ENCODE assay signal across 14 mouse cellular contexts in genomic region chr1:57940691-57941090, GRCm38 (mm10). TPM values are rescaled to one million over a fixed set of nuclear protein-coding genes. Genes with fewer than 3 reads are reported as not detected.
DNase-seq lines count a peak whose midpoint lies in the region; ATAC-seq and TF ChIP-seq lines count a peak whose summit lies in the region.
"Had no signal": no experiment of that assay in that cellular context is flagged by ENCODE, and none has a peak within 500 bp of the region (broad histone marks: within the 10 kb centered on the region; RNA-seq: fewer than 3 reads in every experiment).

No protein-coding gene starts in this region.

- no peaks in the 10 kb centered on the region for H3K9me3 ChIP-seq in hindbrain, embryonic 13.5 days
- no peaks in the 10 kb centered on the region for H3K9me3 ChIP-seq in hindbrain, embryonic 10.5 days
- no peaks in the 10 kb centered on the region for H3K9me3 ChIP-seq in forebrain, embryonic 12.5 days
- H3K9me3 ChIP-seq in limb, embryonic 12.5 days, result no peaks in the 10 kb centered on the region
- H3K9me3 ChIP-seq: G1E had no signal

- peaks cover 21% of the 10 kb centered on the region for H3K36me3 ChIP-seq in hindbrain, embryonic 13.5 days
- no peaks in the 10 kb centered on the region for H3K36me3 ChIP-seq in hindbrain, embryonic 10.5 days
- peaks cover 3% of the 10 kb centered on the region; the same call in 1 of the 2 replicates for H3K36me3 ChIP-seq in forebrain, embryonic 12.5 days (replicated peaks)
- peaks cover 44% of the 10 kb centered on the region for H3K36me3 ChIP-seq in limb, embryonic 12.5 days
- H3K36me3 ChIP-seq in thymus, adult 2 months (ENCODE audit: control insufficient read depth, insufficient read depth, low read length), result no peaks in the 10 kb centered on the region
- H3K36me3 ChIP-seq: G1E had no signal

- H3K4me3 ChIP-seq in hindbrain, embryonic 13.5 days, result no peak overlapping the region
- no peak overlapping the region for H3K4me3 ChIP-seq in hindbrain, embryonic 10.5 days
- no peak overlapping the region for H3K4me3 ChIP-seq in forebrain, embryonic 12.5 days (replicated peaks)
- no peak overlapping the region for H3K4me3 ChIP-seq in limb, embryonic 12.5 days (replicated peaks)
- H3K4me3 ChIP-seq in thymus, adult 2 months (ENCODE audit: control insufficient read depth, insufficient read depth, low read length), result no peak overlapping the region

- ATAC-seq in hindbrain, embryonic 13.5 days (ENCODE audit: low FRiP score), result peak; percentile 57
- ATAC-seq in forebrain, embryonic 12.5 days (ENCODE audit: low FRiP score), result peak; percentile 76
- ATAC-seq in limb, embryonic 12.5 days (ENCODE audit: insufficient number of reproducible peaks, insufficient read depth, low FRiP score, low TSS enrichment, low read depth), result no peak
- ATAC-seq: intestine, embryonic 16.5 days had no signal

- H3K4me2 ChIP-seq in hindbrain, embryonic 13.5 days, result no peak overlapping the region
- no peak overlapping the region for H3K4me2 ChIP-seq in forebrain, embryonic 12.5 days
- no peak overlapping the region for H3K4me2 ChIP-seq in limb, embryonic 12.5 days

- no peak for TF ChIP-seq POLR2A in brain, embryonic 14.5 days (IDR thresholded peaks at IDR 0.05; ENCODE audit: borderline replicate concordance, extremely low read depth, insufficient read depth, insufficient read length, poor library complexity, severe bottlenecking)
- no peak for TF ChIP-seq POLR2A in thymus, adult 2 months (IDR thresholded peaks at IDR 0.05; ENCODE audit: control insufficient read depth, extremely low read depth, insufficient read depth, low read length, poor library complexity)

- peaks cover 30% of the 10 kb centered on the region for H3K4me1 ChIP-seq in hindbrain, embryonic 13.5 days (replicated peaks)
- peaks cover 20% of the 10 kb centered on the region for H3K4me1 ChIP-seq in hindbrain, embryonic 10.5 days (replicated peaks)
- H3K4me1 ChIP-seq in forebrain, embryonic 12.5 days, result peaks cover 23% of the 10 kb centered on the region
- peaks cover 19% of the 10 kb centered on the region for H3K4me1 ChIP-seq in limb, embryonic 12.5 days (replicated peaks)
- peaks cover 6% of the 10 kb centered on the region for H3K4me1 ChIP-seq in thymus, adult 2 months (replicated peaks; ENCODE audit: control insufficient read depth, insufficient read depth, low read length)

- no peak for TF ChIP-seq CTCF in brain, embryonic 14.5 days (IDR thresholded peaks at IDR 0.05; ENCODE audit: borderline replicate concordance, extremely low read depth, insufficient read depth, insufficient read length)
- no peak for TF ChIP-seq CTCF in thymus, adult 2 months (IDR thresholded peaks at IDR 0.05; ENCODE audit: borderline replicate concordance, control insufficient read depth, extremely low read depth, insufficient read depth, low read length, poor library complexity)

- intact Hi-C loops in heart, postnatal 25 days (cut with DNase I), result no loop called here

- no peaks in the 10 kb centered on the region for H3K27me3 ChIP-seq in hindbrain, embryonic 13.5 days
- H3K27me3 ChIP-seq in hindbrain, embryonic 10.5 days (ENCODE audit: insufficient read depth, poor library complexity, severe bottlenecking), result no peaks in the 10 kb centered on the region
- peaks cover 15% of the 10 kb centered on the region; the same call in 1 of the 2 replicates for H3K27me3 ChIP-seq in forebrain, embryonic 12.5 days
- H3K27me3 ChIP-seq in limb, embryonic 12.5 days, result peaks cover 3% of the 10 kb centered on the region; the same call in 1 of the 2 replicates
- H3K27me3 ChIP-seq in thymus, adult 2 months (ENCODE audit: control insufficient read depth, insufficient read depth, low read length), result no peaks in the 10 kb centered on the region

- no peak overlapping the region for H3K9ac ChIP-seq in hindbrain, embryonic 13.5 days
- H3K9ac ChIP-seq in forebrain, embryonic 12.5 days, result no peak overlapping the region
- H3K9ac ChIP-seq in limb, embryonic 12.5 days (replicated peaks), result 0 out of 2 replicates have a peak overlapping the region, but pooled peaks have one; percentile 18
- H3K9ac ChIP-seq: liver, embryonic 14.5 days had no signal

- DNase-seq in hindbrain, embryonic 10.5 days (ENCODE audit: low spot score), result no peak
- peak; percentile 77 for DNase-seq in brain, embryonic 14.5 days (ENCODE audit: low read depth)
- no peak for DNase-seq in thymus, adult 2 months
- DNase-seq in heart, postnatal 25 days (ENCODE audit: low spot score), result no peak
- DNase-seq: adrenal gland, postnatal 25 days; cerebellum, postnatal 25 days; lung, postnatal 10 days; right cerebral cortex, postnatal 14 days had no signal

- 45% methylated on average over 10 of the region's 10 CpGs for WGBS in hindbrain, embryonic 13.5 days
- WGBS in hindbrain, embryonic 10.5 days, result 61% methylated on average over 10 of the region's 10 CpGs
- 25% methylated on average over 10 of the region's 10 CpGs for WGBS in forebrain, embryonic 12.5 days
- 24% methylated on average over 10 of the region's 10 CpGs for WGBS in limb, embryonic 12.5 days
- 92% methylated on average over 10 of the region's 10 CpGs for WGBS in thymus, adult 2 months

- no peak overlapping the region for H3K27ac ChIP-seq in hindbrain, embryonic 13.5 days
- no peak overlapping the region for H3K27ac ChIP-seq in hindbrain, embryonic 10.5 days
- H3K27ac ChIP-seq in forebrain, embryonic 12.5 days, result no peak overlapping the region
- H3K27ac ChIP-seq in limb, embryonic 12.5 days, result no peak overlapping the region
- H3K27ac ChIP-seq in thymus, adult 2 months (ENCODE audit: control insufficient read depth, insufficient read depth, low read length), result no peak overlapping the region
- H3K27ac ChIP-seq: liver, embryonic 14.5 days had no signal

RNA-seq across cellular contexts. Expression of gene Sgo2a, which starts 55.1 kb away (rescaled TPM):
- 4.3 and 5.6 TPM in 2 replicates for polyA plus RNA-seq in hindbrain, embryonic 13.5 days (2015; fragmentation: Nextera tagmentation; extraction: Ambion mirVana)
- 16.5 and 19.6 TPM in 2 replicates for polyA plus RNA-seq in hindbrain, embryonic 10.5 days (2016; fragmentation: Nextera tagmentation; extraction: Ambion mirVana)
- 5.3 and 6.8 TPM in 2 replicates for polyA plus RNA-seq in brain, embryonic 14.5 days (2012; rRNA removed)
- 26.8 and 29.3 TPM in 2 replicates for polyA plus RNA-seq in forebrain, embryonic 12.5 days (2016; fragmentation: Nextera tagmentation; extraction: Ambion mirVana)
- polyA plus RNA-seq in limb, embryonic 12.5 days (2016; fragmentation: Nextera tagmentation; extraction: Ambion mirVana), result 24.4 and 24.5 TPM in 2 replicates
- polyA plus RNA-seq in thymus, adult 2 months (2012; rRNA removed), result 3.6 and 4.9 TPM in 2 replicates
- total RNA-seq in heart, postnatal 25 days (2021), result 1 to 10 TPM; 3.4 to 3.6 TPM
